Mouse (Mus musculus): ENCODE data around the gene Fgf5.

DNA sequence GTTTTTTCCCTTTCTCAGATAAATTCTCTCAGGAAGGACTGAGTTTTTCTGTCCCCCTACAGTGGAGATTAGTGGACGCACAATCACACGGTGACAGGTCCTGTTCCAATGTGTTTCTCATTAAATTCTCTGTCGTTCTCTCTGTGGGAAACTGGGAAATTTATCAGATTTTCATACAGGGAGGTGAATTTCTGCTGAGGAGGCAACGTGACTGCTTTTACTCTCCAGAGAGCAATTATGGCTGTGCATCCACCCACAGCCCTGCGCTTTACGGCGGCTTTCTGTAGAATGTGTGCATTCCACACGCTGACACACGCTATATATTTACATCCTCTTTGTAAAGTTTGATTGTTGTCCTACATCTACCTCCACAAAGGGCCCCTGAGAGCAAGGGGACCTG is 28.0 kb downstream of the Fgf5 start:
- TF ChIP-seq CTCF (IDR thresholded peaks at IDR 0.05; ENCODE audit: low read depth) (no peak), EP300 (IDR thresholded peaks at IDR 0.05; ENCODE audit: low read depth) (no peak)
